Mouse (Mus musculus): ENCODE results near the gene Wdfy4.

GRCm38 (mm10) chr14:33185068-33185800, at the start of gene Wdfy4:
- no peak for TF ChIP-seq CTCF (IDR thresholded peaks at IDR 0.05; ENCODE audit: low read depth)
- no peak for TF ChIP-seq EP300 (IDR thresholded peaks at IDR 0.05; ENCODE audit: low read depth)
